Mouse (Mus musculus) neural tube, embryonic 11.5 days (tissue): ENCODE results near the gene Klhl36. TPM values are rescaled to one million over a fixed set of nuclear protein-coding genes. Genes with fewer than 3 reads are reported as not detected.

ENCODE experiments used
- ATAC-seq: fragments of 200-750 bp; cut with Nextera tagmentation; 2 replicates; pipeline ENCODE4 v1.8.0; 2017; ENCODE audit warnings: moderate number of reproducible peaks, mild to moderate bottlenecking, moderate TSS enrichment, moderate library complexity; ENCODE audit not compliant: insufficient read depth, low FRiP score, low TSS enrichment
- DNase-seq: peaks from one replicate; pipeline ENCODE4 v3.0.0-alpha.2; 2015; ENCODE audit warnings: low spot score
- H3K27ac ChIP-seq: fragments of 300-500 bp; sonication (generic); 2 replicates; pipeline ENCODE4 v1.5.1; 2014; ENCODE audit warnings: low read depth, mild to moderate bottlenecking, low read length
- H3K27me3 ChIP-seq: fragments of 300-500 bp; sonication (generic); 2 replicates; pipeline ENCODE4 v1.6.1; 2014; ENCODE audit warnings: mild to moderate bottlenecking, low read length, mixed read lengths; ENCODE audit not compliant: control insufficient read depth, insufficient read depth
- H3K36me3 ChIP-seq: fragments of 300-500 bp; sonication (generic); 2 replicates; pipeline ENCODE4 v1.6.1; 2014; ENCODE audit warnings: mild to moderate bottlenecking, low read length, moderate library complexity, mixed read lengths; ENCODE audit not compliant: control insufficient read depth, insufficient read depth
- H3K4me1 ChIP-seq: fragments of 300-500 bp; sonication (generic); 2 replicates; pipeline ENCODE4 v1.6.1; 2014; ENCODE audit warnings: low read length, mixed read lengths; ENCODE audit not compliant: control insufficient read depth, insufficient read depth
- H3K4me2 ChIP-seq: fragments of 300-500 bp; sonication (generic); 2 replicates; pipeline ENCODE4 v1.6.1; 2014; ENCODE audit warnings: low read depth, mild to moderate bottlenecking, moderate library complexity
- H3K4me3 ChIP-seq: fragments of 300-500 bp; sonication (generic); 2 replicates; pipeline ENCODE4 v1.5.1; 2014; ENCODE audit warnings: low read depth, low read length
- H3K9ac ChIP-seq: fragments of 300-500 bp; sonication (generic); 2 replicates; pipeline ENCODE4 v1.6.1; 2014; ENCODE audit warnings: mild to moderate bottlenecking, low read length
- H3K9me3 ChIP-seq: fragments of 300-500 bp; sonication (generic); 2 replicates; pipeline ENCODE4 v1.6.1; 2016; ENCODE audit warnings: low read length; ENCODE audit not compliant: control insufficient read depth
- WGBS: fragments of 180-500 bp; shearing (Covaris S2); extraction: QIAGEN DNeasy Blood & Tissue Kit; methylation state at CpG from one replicate; pipeline ENCODE4 v1.1.7; 2014; 5-methylcytosine and 5-hydroxymethylcytosine counted together
- polyA plus RNA-seq: library from polyadenylated mRNA; unstranded; fragments of >200 nt; fragmentation: Nextera tagmentation; extraction: Ambion mirVana; gene quantifications from 2 replicates; pipeline ENCODE4 v1.2.1, GENCODE M21; 2014

Klhl36 gene
- polyA plus RNA-seq, 1 experiment from 2014 or later = 8.9 TPM

- Histone ChIP-seq H3K36me3 (no peaks in the 10 kb centered on the region), H3K4me2 (no peak overlapping the region), H3K27ac (no peak overlapping the region), H3K27me3 (peaks cover 13% of the 10 kb centered on the region), H3K9me3 (no peaks in the 10 kb centered on the region), H3K4me1 (0 out of 2 replicates have a peak, but pooled peaks cover 3% of the 10 kb centered on the region), H3K4me3 (no peak overlapping the region), H3K9ac (no peak overlapping the region)
- no peak for DNase-seq
- 74% methylated on average over 8 of the region's 8 CpGs for WGBS
- ATAC-seq = no peak
Observed at GRCm38 (mm10) chr8:119901952-119902351, 39.9 kb downstream of the Klhl36 start.

GRCm38 (mm10) chr8:119904323-119904911 lies 42.4 kb downstream of the Klhl36 start:
- 52% methylated on average over 12 of the region's 12 CpGs for WGBS
- H3K4me2 ChIP-seq = no peak overlapping the region
- H3K4me3 ChIP-seq = no peak overlapping the region
- H3K27ac ChIP-seq = no peak overlapping the region
- H3K27me3 ChIP-seq = no peaks in the 10 kb centered on the region
- no peak for ATAC-seq
- H3K9ac ChIP-seq = no peak overlapping the region
- no peak for DNase-seq
- H3K4me1 ChIP-seq = 0 out of 2 replicates have a peak, but pooled peaks cover 3% of the 10 kb centered on the region
- H3K9me3 ChIP-seq = no peaks in the 10 kb centered on the region
- no peaks in the 10 kb centered on the region for H3K36me3 ChIP-seq

DNA sequence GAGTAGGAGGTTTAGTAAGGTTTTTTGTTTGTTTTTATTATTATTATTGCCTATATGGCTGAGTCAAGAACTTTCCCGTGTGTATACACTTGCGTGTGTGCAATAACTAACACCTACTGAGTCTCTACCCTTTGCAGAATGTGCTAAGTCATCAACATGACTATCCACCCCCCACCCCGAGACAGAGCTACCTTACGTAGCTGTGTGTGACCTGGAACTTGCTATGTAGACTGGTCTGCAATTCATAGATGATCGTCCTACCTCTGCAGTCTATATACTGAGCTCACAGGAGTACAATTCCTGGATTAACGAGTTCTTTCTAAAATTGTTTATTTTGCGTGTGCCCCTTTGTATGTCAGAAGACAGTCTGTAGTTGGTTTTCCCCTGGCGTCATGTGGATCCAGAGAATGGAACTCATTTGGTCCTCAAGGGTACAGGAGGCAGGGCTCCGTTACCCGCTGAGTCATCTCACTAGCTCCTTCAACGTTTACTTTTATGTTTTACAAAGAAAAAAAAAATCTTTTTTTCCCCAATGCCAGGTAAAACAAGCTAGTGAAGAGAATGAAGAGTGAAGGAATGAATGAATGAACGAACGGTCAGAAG lies 48.0 kb downstream of the Klhl36 start, which contains the start of gene Usp10:
Gene Usp10 (plus strand): TSS at position 417 of the 603 bp plus-strand sequence.
- Histone ChIP-seq H3K36me3 (no peaks in the 10 kb centered on the region), H3K27me3 (no peaks in the 10 kb centered on the region), H3K27ac (peak within 1 kb of the TSS; percentile 80), H3K9me3 (no peaks in the 10 kb centered on the region), H3K4me2 (peak within 1 kb of the TSS; percentile 76), H3K4me3 (peak within 1 kb of the TSS; percentile 89), H3K9ac (peak within 1 kb of the TSS; percentile 92), H3K4me1 (peaks cover 22% of the 10 kb centered on the region)
- DNase-seq = no peak
- ATAC-seq = no peak
- WGBS = 31% methylated on average over 13 of the region's 13 CpGs

DNA sequence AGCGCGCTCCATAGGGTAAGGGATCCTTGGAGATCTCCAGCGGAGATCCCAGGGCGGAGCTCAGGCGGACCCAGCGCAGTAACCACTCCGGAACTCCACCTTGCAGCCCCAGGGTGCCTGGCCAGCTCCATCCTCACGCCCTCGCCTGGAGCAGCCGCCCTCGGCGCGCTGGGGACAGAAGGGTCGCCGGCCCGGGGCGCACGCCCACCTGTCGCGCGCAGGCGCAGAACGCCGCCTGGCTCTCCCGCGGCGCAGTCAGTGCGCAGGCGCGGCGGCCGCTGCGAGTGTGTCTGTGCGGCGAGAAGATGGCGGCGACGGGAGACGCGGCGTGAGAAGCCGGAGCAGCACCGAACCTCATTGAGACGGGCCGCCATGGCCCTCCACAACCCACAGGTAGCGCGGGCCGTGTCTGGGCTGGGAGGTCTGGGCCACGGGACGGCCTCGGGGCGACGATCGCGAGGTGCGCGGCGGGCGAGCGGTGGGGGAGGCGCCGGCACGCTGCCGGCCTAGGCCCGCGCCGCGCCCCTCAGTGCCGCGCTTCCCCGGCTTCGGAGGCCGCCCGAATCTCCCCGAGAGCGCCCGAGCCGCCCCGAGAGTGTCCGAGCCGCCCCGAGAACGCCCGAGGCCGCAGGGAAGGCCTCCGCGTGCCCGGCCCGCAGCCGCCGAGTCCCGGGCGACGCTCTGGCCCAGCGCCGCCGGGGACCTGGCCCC lies 48.6 kb downstream of the Klhl36 start, which contains the start of gene Gm20388:
Gene Gm20388 (plus strand): TSS at position 295 of the 711 bp plus-strand sequence.
- peak within 1 kb of the TSS; percentile 76 for H3K4me2 ChIP-seq
- H3K27me3 ChIP-seq = no peaks in the 10 kb centered on the region
- ATAC-seq = peak; percentile 89
- peaks cover 22% of the 10 kb centered on the region for H3K4me1 ChIP-seq
- peak within 1 kb of the TSS; percentile 92 for H3K9ac ChIP-seq
- under 1% methylated on average over 51 of the region's 97 CpGs for WGBS
- no peaks in the 10 kb centered on the region for H3K9me3 ChIP-seq
- H3K36me3 ChIP-seq = no peaks in the 10 kb centered on the region
- peak; percentile 96 for DNase-seq
- peak within 1 kb of the TSS; percentile 89 for H3K4me3 ChIP-seq
- H3K27ac ChIP-seq = peak within 1 kb of the TSS; percentile 80

- Histone ChIP-seq H3K27me3 (no peaks in the 10 kb centered on the region), H3K4me3 (peak overlapping the region; percentile 89), H3K4me2 (peak overlapping the region; percentile 76), H3K27ac (peak overlapping the region; percentile 80), H3K36me3 (no peaks in the 10 kb centered on the region), H3K9me3 (no peaks in the 10 kb centered on the region), H3K9ac (peak overlapping the region; percentile 92), H3K4me1 (peaks cover 22% of the 10 kb centered on the region)
- under 1% methylated on average over 30 of the region's 30 CpGs for WGBS
- ATAC-seq = peak; percentile 76
- DNase-seq = no peak
Observed at GRCm38 (mm10) chr8:119911258-119911962, 49.3 kb downstream of the Klhl36 start.

DNA sequence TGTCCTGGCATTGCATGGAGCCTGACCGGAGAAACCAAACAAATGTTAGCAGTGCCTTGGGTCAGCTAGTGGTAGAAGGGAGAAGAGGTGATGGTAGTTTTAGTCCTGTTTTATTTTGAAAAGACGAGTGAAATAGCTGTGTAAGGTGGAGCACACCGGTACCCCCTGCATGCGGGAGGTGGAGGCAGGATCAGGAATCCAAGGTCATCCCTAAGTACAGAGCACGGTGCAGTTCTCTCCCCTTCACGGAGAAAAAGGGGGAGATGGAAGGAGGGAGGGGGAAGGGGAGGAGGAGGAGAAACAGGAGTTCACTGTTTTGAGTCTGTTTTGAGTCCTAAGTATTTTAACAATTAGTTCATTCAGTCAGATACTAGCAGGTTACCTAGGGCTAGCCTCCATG lies 50.6 kb downstream of the Klhl36 start:
- Histone ChIP-seq H3K27ac (no peak overlapping the region), H3K9ac (no peak overlapping the region), H3K36me3 (no peaks in the 10 kb centered on the region), H3K4me1 (peaks cover 22% of the 10 kb centered on the region), H3K27me3 (no peaks in the 10 kb centered on the region), H3K9me3 (no peaks in the 10 kb centered on the region), H3K4me3 (no peak overlapping the region), H3K4me2 (peak overlapping the region; percentile 76)
- 47% methylated on average over 6 of the region's 6 CpGs for WGBS
- no peak for ATAC-seq
- no peak for DNase-seq

- Histone ChIP-seq H3K9me3 (no peaks in the 10 kb centered on the region), H3K27ac (no peak overlapping the region), H3K9ac (no peak overlapping the region), H3K4me2 (no peak overlapping the region), H3K4me1 (peaks cover 22% of the 10 kb centered on the region), H3K27me3 (no peaks in the 10 kb centered on the region), H3K4me3 (no peak overlapping the region), H3K36me3 (no peaks in the 10 kb centered on the region)
- 85% methylated on average over 3 of the region's 3 CpGs for WGBS
- DNase-seq = no peak
- no peak for ATAC-seq
Observed at GRCm38 (mm10) chr8:119913181-119913580, 51.1 kb downstream of the Klhl36 start.

DNA sequence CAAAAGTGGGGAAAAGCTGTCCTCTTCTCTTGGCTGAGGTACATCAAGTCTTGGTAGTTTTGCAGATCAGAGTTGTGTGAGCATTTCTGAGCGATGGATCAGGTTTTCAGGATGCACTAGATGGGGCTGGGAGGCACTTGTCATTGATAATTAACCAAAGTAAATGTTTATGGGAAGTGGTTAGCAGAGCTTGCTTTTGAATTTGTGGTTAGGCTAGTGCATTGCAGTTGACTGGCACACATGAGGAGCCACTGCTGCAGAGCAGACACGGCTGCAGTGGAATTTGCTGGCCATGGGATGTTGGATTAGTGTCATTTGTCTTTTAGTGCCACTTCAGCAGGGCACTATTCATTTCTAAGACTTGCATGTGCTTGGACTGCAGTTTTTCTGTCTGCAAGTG lies 52.1 kb downstream of the Klhl36 start:
- Histone ChIP-seq H3K9ac (no peak overlapping the region), H3K4me1 (peaks cover 22% of the 10 kb centered on the region), H3K36me3 (no peaks in the 10 kb centered on the region), H3K9me3 (no peaks in the 10 kb centered on the region), H3K27ac (no peak overlapping the region), H3K4me3 (no peak overlapping the region), H3K27me3 (no peaks in the 10 kb centered on the region), H3K4me2 (no peak overlapping the region)
- DNase-seq = no peak
- ATAC-seq = no peak
- 65% methylated on average over 2 of the region's 2 CpGs for WGBS
